Mouse (Mus musculus) heart, postnatal 0 days (tissue): ENCODE results near the gene Pkp4. TPM values are rescaled to one million over a fixed set of nuclear protein-coding genes. Genes with fewer than 3 reads are reported as not detected.

ENCODE experiments used
- ATAC-seq: fragments of 200-750 bp; cut with Nextera tagmentation; 2 replicates; pipeline ENCODE4 v1.8.0; 2017; ENCODE audit warnings: low read depth, moderate number of reproducible peaks, moderate library complexity; ENCODE audit not compliant: insufficient read depth
- DNase-seq: peaks from one replicate; pipeline ENCODE4 v3.0.0-alpha.2; 2016; ENCODE audit warnings: low spot score
- H3K27ac ChIP-seq: fragments of 300-500 bp; sonication (generic); 2 replicates; pipeline ENCODE4 v1.5.1; 2014; ENCODE audit warnings: low read depth, mild to moderate bottlenecking
- H3K27me3 ChIP-seq: fragments of 300-500 bp; sonication (generic); 2 replicates; pipeline ENCODE4 v1.6.1; 2014; ENCODE audit warnings: low read length, mixed read lengths; ENCODE audit not compliant: control insufficient read depth, insufficient read depth
- H3K36me3 ChIP-seq: fragments of 300-500 bp; sonication (generic); replicated peaks from 2 replicates; pipeline ENCODE4 v1.6.1; 2014; ENCODE audit warnings: low read length, mixed read lengths; ENCODE audit not compliant: control insufficient read depth, insufficient read depth
- H3K4me1 ChIP-seq: fragments of 300-500 bp; sonication (generic); 2 replicates; pipeline ENCODE4 v1.6.1; 2014; ENCODE audit warnings: antibody characterized with exemption; ENCODE audit not compliant: control insufficient read depth, insufficient read depth
- H3K4me2 ChIP-seq: fragments of 300-500 bp; sonication (generic); 2 replicates; pipeline ENCODE4 v1.6.1; 2014; ENCODE audit warnings: low read depth, mild to moderate bottlenecking, low read length, moderate library complexity
- H3K4me3 ChIP-seq: fragments of 300-500 bp; sonication (generic); 2 replicates; pipeline ENCODE4 v1.5.1; 2014; ENCODE audit warnings: low read depth, low read length
- H3K9ac ChIP-seq: fragments of 300-500 bp; sonication (generic); replicated peaks from 2 replicates; pipeline ENCODE4 v1.6.1; 2014; ENCODE audit warnings: low read depth, low read length, mixed read lengths
- H3K9me3 ChIP-seq: fragments of 300-500 bp; sonication (generic); replicated peaks from 2 replicates; pipeline ENCODE4 v1.6.1; 2016; ENCODE audit warnings: low read length; ENCODE audit not compliant: control insufficient read depth
- CTCF ChIP-seq: IDR thresholded peaks from 2 replicates; pipeline ENCODE4 v1.5.1; 2016; ENCODE audit warnings: antibody characterized with exemption, control low read depth, low read depth
- EP300 ChIP-seq: IDR thresholded peaks from 2 replicates; pipeline ENCODE4 v1.6.1; 2016; ENCODE audit warnings: antibody characterized with exemption, low read depth
- WGBS: fragments of 180-500 bp; shearing (Covaris S2); extraction: QIAGEN DNeasy Blood & Tissue Kit; methylation state at CpG from one replicate; pipeline ENCODE4 v1.1.7; 2014; 5-methylcytosine and 5-hydroxymethylcytosine counted together
- polyA plus RNA-seq: library from polyadenylated mRNA; unstranded; fragments of >200 nt; fragmentation: Nextera tagmentation; extraction: Ambion mirVana; gene quantifications from 2 replicates; pipeline ENCODE4 v1.2.1, GENCODE M21; 2015
- total RNA-seq: library from RNA; depleted of rRNA; stranded (reverse); fragments of >200 nt; gene quantifications from 2 replicates; pipeline ENCODE4 v1.2.3, GENCODE M21; 2014; ENCODE audit warnings: low replicate concordance

Gene Pkp4
- total and polyA plus RNA-seq, 2 experiments from 2014 or later: 36.1 to 232 TPM

DNA sequence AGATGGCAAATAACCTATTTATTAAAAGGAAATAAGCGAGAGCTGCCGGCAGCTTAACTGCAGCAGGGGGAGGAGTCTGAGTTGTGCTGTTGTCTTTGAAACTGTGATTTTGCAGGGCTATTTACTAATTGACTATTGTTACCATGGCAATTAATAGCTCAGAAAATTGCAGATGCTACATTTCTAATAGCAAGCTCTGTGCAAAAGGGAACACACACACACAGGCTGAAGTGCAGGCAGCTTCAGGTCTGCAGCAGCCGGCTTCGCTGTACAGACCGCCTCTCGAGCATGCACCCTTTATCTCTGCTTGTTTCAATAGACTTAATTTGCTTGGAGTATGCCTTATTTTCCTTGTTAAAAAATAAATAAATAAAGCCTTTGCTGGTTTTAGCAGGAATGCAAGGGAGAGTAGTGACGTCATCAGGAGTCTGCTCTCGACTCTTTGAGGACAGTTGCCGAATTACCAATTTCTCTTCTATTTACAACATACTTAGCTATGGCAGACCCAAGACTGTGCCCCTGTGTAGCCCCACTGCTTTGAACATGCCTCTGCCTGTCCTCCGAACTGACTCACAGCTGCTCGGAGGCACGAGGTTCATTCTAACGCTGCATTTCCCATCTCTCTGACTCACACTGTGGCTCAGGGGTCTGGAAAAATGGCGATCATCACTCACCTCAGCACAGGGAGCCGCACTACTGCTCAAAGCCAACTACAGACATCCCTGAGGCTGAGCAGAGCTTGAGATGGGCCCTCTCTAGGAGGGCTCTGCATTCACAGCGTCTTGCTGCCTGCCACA is 190.9 kb downstream of the Pkp4 start:
- no peak for DNase-seq
- no peak for ATAC-seq
- TF ChIP-seq CTCF (no peak), EP300 (no peak)
- Histone ChIP-seq H3K4me1 (no peaks in the 10 kb centered on the region), H3K36me3 (peaks cover 85% of the 10 kb centered on the region), H3K9ac (no peak overlapping the region), H3K4me2 (no peak overlapping the region), H3K9me3 (no peaks in the 10 kb centered on the region), H3K27me3 (no peaks in the 10 kb centered on the region), H3K27ac (no peak overlapping the region), H3K4me3 (no peak overlapping the region)
- 85% methylated on average over 16 of the region's 16 CpGs for WGBS

DNA sequence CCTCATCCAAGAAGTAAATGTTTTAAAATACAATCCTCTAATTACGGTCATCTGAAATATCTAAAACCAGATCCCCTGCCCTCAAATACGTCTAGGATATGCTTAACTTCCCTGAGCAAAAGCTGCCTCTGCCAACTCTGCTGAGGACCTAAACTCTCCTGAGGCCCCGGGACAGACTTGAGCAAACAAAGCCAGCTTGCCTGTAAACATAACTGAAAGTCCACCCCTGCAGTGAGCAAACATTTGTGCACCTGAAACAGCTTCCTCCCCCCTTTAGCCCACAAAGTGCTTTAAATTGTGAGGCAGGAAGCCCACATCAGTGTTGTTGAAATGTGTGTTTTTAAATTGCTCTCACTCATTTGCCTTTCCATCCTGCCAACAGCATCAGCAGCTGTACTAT is 193.2 kb downstream of the Pkp4 start:
- TF ChIP-seq CTCF (no peak), EP300 (no peak)

GRCm38 (mm10) chr2:59355531-59356289 is 195.1 kb downstream of the Pkp4 start:
- ATAC-seq: no peak
- DNase-seq: no peak
- H3K36me3 ChIP-seq: peaks cover 51% of the 10 kb centered on the region
- no peaks in the 10 kb centered on the region for H3K4me1 ChIP-seq
- H3K27ac ChIP-seq: no peak overlapping the region
- WGBS: 91% methylated on average over 5 of the region's 5 CpGs
- H3K9ac ChIP-seq: no peak overlapping the region
- TF ChIP-seq EP300 (no peak), CTCF (no peak)
- H3K27me3 ChIP-seq: no peaks in the 10 kb centered on the region
- no peak overlapping the region for H3K4me2 ChIP-seq
- H3K9me3 ChIP-seq: no peaks in the 10 kb centered on the region
- H3K4me3 ChIP-seq: no peak overlapping the region

More for the DNA sequence above, 193.2 kb downstream of the Pkp4 start:
- Histone ChIP-seq H3K9me3 (no peaks in the 10 kb centered on the region), H3K36me3 (peaks cover 70% of the 10 kb centered on the region), H3K27me3 (no peaks in the 10 kb centered on the region), H3K4me3 (no peak overlapping the region), H3K4me2 (no peak overlapping the region), H3K9ac (no peak overlapping the region), H3K27ac (no peak overlapping the region), H3K4me1 (no peaks in the 10 kb centered on the region)
- ATAC-seq (no peak), DNase-seq (no peak)
- WGBS: 85% methylated on average over 3 of the region's 3 CpGs

- no peaks in the 10 kb centered on the region for H3K27me3 ChIP-seq
- H3K9me3 ChIP-seq: no peaks in the 10 kb centered on the region
- no peak for ATAC-seq
- no peak overlapping the region for H3K27ac ChIP-seq
- no peak overlapping the region for H3K9ac ChIP-seq
- TF ChIP-seq CTCF (no peak), EP300 (no peak)
- H3K4me3 ChIP-seq: no peak overlapping the region
- DNase-seq: no peak
- 69% methylated on average over 9 of the region's 9 CpGs for WGBS
- H3K4me1 ChIP-seq: peaks cover 13% of the 10 kb centered on the region; the same call in 1 of the 2 replicates
- H3K4me2 ChIP-seq: no peak overlapping the region
- peaks cover 16% of the 10 kb centered on the region for H3K36me3 ChIP-seq
These were observed 199.2 kb downstream of the Pkp4 start for GRCm38 (mm10) chr2:59359760-59360342.

DNA sequence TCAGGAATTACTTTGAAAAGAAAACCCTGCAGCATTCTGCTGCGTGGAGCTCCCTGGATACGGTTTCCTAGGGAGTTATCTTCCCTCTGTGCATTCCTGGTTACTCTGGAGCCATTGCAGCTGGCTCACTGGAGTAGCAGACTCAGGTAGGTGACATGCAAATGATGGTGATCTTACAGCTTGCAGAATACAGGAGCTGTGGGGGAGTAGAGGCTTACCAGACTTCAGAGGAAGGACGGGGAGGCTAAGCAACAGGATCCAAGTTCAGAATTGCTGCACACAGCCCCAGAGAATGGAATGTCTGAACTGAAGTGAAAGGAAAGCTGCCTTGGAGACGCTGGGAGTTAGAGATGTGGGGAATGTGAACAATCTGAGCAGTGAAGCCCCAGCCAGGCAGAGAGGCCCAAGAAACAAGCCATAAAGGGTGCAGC is 200.7 kb downstream of the Pkp4 start:
- Histone ChIP-seq H3K27ac (peak overlapping the region; percentile 47), H3K4me3 (no peak overlapping the region), H3K4me2 (0 out of 2 replicates have a peak overlapping the region, but pooled peaks have one; percentile 9), H3K27me3 (no peaks in the 10 kb centered on the region), H3K36me3 (peaks cover under 1% of the 10 kb centered on the region; the same call in 1 of the 2 replicates), H3K4me1 (peaks cover 13% of the 10 kb centered on the region; the same call in 1 of the 2 replicates), H3K9me3 (no peaks in the 10 kb centered on the region), H3K9ac (no peak overlapping the region)
- WGBS: 9% methylated on average over 4 of the region's 4 CpGs
- peak; percentile 16 for DNase-seq
- no peak for TF ChIP-seq CTCF
- no peak for TF ChIP-seq EP300
- peak; percentile 62; the same call in 1 of the 2 replicates for ATAC-seq
